Mouse (Mus musculus) spleen, postnatal 4 days (tissue): ENCODE results near the gene Bcl10.
"Not testable (repeated sequence)": the region's sequence is repeated elsewhere in the genome, so short reads cannot be mapped to it uniquely, and the experiment has no call there.

ENCODE experiments used
- DNase-seq, 2 experiments: peaks; one replicate each; pipeline ENCODE4 v3.0.0; 2022; ENCODE audit warnings: low spot score in 2 of 2

Bcl10 gene

DNA sequence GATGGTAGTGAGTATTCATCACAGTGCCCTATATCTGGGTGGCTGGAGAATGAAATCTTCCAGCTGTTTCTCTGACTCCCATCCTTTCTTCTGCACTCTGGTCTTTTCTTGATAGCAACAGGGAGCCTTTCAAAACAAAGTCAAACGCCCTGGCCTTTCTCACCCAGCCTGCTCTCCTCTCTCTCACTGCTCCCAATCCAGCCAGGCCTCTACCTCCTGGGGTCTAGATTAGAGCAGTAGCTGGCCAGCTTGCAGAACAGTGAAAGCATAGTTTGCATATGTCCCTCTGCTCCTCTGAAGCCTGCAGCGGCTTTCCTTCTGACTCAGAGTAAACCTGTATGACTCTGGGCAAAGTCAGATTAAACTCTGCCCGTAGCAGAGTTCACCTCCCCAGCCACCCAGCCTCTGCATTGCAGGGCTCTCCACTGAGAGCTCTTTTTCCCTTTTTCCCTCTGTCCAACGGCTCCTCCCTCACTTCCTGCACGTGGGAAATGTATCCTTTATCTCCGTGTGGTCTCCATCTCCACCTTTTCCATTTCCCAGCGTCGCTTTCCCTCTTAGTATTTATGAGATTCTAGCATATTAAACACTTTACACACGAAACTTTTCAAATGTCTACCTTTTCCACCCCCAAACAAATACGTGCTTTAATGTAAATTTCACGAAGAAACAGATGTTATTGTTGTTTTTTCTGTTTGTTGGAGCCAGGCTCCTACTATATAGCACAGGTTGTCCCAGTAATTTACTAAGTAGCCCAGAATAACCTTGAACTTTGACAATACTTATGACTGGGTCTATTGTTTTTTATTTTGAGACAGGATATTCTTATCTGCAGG lies at the start of gene Bcl10:
Bcl10 (plus strand) TSS at position 786 of the 836 bp plus-strand sequence.
- no peak for DNase-seq

DNA sequence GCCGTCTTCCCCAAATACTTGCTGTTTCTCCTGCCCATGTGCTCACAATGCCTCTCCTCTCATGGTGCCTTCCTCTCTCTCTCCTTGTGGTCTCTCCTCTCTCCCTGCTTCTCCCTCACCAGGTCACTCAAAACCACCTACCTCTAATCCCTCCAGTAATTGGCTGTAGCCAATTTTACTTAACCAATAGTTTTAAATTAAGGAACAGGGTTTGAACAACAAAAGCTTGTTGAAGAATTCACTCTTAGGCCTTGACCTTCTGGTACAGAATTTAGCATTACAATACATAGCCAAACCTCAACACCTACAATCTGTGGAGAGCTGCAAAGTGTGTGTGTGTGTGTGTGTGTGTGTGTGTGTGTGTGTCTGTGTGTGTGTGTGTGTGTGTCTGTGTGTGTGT lies 49.3 kb upstream of the Bcl10 start:
- no peak for DNase-seq

DNA sequence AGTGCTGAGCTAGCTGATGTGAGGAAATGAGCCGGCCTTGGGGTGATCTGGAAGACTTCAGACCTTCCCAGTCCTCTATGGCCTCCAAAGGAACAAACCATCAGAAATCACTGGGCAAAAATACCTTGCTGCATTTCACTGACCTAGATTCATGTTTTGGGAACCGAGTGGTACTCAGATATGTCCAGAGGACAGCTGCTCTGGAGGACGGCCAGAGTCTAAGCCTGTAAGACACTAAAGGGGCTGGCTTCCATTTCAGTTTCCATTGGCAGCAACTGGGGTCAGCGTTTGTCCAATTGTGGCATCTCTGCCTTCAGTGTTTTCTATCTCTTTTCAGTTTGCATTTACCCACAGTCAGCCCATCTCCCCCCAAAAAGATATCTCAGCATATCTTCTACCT lies 48.5 kb upstream of the Bcl10 start:
- no peak for DNase-seq

DNA sequence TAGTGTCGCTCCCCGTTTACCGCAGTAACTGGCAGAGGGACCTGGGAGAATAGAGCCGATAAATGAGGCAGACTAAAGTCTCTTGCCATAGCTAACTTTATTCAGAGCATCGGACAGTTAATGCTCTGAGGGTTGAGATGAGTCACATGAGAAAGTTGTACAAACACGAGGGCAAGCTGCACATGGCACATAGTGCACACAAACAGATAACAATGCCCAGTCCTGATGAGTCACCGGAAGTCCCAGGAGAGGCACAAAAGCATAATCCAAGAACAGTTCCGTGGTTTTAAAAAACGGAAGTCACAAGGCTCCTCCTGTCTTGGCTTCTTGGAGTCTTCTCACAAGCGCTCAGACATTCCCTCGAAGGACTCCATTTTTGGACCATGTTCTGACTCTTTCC lies 46.5 kb upstream of the Bcl10 start:
- no peak for DNase-seq

DNA sequence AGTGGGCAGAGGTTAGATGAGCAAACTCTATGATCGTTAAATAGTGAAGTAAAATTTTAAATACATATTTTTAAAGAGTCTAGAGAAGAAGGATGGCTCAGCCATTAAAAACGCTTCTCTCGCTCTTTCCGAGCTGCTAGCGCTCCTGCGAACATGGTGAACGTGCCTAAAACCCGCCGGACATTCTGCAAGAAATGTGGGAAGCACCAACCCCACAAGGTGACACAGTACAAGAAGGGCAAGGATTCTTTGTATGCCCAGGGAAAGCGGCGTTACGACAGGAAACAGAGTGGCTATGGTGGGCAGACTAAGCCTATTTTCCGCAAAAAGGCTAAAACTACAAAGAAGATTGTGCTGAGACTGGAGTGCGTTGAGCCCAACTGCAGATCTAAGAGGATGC lies 43.7 kb upstream of the Bcl10 start:
- DNase-seq, result not testable (repeated sequence)

DNA sequence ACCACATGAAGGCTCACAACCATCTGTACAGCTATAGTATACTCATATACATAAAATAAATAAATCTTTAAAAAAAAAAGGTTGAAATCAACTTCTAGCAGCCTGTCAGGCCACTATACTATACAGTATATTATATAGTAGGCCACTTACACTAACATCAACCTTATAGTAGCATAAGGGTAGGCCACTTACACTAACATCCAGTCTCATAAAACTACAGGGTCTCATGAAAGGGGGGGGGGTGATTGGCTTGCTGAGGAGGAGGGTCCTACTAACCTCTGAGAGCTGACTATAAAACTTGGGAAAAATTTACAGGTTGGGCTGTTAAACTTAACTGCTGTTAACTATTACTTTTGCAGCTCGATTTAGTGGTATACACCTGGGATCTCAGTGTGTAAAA lies 42.3 kb upstream of the Bcl10 start:
- no peak for DNase-seq

DNA sequence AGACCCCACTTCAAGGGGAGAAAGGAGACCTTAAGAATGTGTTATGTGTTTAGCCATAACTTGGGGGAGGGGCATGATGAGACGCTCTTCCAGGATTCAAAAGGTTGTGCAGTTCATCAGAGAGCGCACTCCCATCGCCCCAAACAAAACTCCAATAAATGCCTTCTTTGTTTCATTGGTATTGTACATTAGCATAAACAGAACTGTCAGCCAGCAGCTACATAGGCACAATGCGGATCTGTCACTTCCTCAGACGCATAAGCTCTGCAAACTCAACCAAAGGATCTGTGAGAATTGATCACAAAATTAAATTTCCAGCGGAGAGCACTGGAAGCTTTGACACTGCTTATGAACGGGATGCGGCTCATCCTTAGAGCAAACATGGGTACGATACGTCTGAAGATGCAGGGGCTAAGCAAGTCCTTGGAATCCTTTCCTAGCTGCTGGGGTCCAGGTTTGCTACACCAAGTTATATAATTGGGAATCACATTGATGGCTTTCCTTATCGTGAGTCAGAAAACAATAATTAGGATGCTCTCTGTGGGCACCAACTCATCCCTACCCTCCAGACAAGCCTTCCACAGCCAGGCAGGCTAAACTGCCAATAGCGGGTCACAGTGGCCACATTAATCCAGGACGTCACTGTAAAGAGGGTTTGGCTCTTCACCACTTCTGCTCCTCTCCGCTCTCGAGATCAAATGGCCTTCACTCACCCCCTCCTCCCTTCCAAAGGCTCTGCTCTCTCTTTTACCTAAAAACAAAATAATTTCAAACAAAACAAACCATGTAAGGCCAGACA lies 40.3 kb upstream of the Bcl10 start:
- no peak for DNase-seq

DNA sequence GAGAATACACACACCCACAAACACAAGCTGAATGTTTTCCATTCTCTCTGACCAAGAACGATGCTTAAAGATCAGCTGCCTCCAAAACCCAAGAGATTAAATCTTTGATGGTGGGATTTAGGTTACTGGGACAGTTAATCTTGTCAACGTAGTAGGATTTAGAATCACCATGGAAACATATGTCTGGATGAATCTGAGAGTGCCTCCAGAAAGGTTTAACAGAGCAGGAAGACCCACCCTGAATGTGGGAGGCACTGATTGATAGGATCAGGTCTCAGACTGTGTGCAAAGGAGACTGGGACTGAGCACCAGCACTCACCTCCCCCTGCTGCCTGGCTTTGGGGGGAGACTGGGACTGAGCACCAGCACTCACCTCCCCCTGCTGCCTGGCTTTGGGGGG lies 39.4 kb upstream of the Bcl10 start:
- DNase-seq, result no peak

DNA sequence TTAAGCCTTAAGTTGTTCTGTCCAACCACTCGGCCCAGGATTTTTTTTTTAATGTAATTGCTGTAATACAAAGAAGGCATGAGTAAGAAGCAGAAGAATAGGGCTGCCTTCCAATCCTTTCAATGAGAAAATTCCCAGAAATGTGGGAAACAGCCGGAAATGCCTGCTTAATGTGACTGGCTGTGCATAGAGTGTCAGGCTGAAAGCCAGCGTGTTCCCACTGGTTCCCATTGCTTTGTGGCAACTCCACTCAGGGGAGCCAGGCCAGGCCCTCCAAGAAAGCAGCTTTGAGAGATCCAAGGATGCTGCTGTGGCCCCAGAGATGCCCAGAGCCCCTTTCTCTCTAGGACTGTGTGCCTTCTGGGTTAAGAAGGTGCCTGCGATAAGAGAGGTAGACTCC lies 37.2 kb upstream of the Bcl10 start:
- DNase-seq, result no peak

DNA sequence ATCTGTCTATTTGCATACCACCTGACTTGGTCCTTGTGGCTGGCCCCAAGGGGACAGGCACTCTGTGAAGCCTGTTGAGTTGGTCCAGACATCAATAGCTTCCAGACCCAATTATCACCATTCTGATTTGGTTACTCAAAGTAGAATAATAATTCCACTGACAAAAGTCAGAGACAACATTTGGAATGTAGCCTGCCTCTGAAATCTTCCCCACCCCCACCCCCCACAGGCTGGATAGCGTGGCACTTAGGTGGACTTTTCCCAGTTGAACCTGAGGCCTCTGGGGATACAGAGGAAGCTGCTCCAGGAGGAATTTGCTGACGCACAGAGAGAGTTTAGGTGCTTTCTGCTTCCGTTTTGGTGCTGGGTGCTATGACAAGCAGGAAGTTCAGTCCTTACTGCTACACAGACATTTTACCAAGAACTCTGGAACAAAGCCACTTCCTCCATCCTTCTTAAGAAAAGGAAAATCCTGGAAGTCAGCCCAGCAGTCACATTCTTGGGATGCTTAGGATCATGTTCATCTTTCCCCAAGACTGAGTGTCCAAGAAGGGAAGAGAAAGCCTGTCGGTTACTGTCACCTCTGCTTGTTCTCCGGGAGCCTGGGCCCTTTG lies 36.6 kb upstream of the Bcl10 start:
- DNase-seq, result no peak

DNA sequence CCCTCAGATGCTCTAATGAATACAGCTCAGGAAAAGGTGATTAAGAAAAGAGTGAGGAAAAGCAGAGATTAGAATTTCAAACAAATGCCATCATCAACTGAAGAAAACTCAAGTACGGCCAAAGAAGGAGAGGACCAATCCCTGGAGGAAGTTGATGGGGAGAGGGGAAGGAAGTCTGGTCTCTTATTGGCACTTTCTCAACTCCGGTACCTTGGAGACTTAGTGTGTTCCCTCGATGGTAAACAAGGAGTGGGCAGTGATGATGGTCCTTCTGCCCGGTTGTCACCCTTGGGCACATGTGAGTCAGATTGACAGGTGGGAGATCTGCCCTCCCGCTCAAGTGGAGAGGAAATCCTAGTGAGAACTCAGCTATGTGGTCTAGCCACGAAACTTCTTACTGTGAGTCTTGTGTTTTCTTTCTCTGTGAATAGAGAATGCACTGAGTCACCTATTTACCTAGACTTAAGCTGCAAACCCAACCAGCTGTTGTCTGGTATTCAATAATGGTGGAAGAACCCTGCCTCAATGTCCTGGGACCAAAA lies 35.1 kb upstream of the Bcl10 start:
- DNase-seq, result no peak

DNA sequence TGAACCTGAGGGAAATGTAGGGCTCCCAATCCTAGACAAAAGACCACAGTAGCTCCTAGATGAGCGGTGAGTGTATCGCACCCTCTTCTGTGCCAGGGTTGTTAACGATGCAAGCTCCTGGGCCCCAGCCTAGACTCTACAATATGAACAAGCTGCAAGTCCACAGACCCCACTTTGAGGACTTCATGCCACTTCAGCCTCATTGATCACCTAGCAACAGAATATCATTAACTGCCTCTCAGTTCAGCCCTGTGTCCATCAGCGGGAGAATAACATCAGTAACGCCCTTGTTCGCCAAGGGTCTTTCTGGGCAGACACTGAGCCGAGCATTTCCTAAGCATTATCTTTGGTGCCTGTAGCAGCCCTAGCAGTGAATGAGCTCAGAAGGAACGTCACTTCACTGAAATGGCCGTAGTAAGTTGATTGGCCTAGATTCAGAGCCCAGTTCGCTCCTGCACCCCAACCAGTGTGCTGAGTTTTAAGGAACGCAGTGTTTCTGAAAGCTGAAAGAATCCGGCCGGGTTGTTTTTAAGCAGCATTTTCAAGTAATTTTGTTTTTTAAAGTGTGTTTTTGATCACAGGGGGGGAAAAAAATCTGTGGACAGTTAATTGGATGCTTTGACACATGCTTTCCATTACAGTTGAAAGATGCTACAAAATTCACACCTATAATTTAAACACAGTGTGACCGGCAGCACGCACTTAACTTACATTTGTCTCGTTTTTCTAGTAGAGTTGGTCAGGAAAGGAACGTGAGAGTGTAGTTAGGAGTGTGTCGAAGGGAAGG lies 32.1 kb upstream of the Bcl10 start:
- DNase-seq, result no peak

DNA sequence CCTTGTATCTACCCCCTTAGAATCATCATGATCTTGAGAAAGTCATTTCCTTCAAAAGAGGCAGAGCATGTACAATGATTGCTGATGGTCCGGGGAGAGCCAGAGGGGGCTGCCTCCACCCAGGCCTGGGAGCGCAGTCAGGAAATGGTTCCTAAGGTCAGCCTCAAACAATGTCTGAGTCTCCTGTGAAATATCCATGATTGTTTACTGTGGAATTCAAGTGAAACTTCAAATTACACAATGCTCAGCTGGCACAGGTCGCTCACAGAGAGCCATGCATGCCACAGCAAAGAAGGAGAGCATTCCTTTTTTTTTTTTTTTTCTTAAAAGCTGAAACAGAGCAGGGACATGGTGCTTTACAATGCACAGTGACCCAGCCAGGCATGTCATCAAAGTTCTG lies 30.2 kb upstream of the Bcl10 start:
- no peak for DNase-seq

DNA sequence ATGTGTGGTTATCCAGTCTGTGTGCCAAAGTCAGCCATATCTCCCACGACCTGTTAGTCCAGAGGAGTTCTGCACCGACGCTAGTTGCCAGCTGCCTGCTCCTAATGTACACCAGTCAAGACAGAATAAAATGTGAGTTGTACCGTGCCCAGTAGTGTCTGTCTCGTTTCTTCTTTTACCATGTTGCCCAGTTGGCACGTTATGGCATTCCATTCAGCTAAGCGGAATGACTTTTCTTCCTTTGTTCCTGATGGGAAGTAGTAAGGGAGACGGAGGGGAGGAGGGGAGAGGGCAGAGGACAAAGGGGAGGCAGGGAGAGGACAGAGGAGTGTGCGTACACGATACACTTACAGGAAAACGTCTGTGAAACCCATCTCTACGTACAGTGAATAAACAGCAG lies 28.5 kb upstream of the Bcl10 start:
- no peak for DNase-seq

DNA sequence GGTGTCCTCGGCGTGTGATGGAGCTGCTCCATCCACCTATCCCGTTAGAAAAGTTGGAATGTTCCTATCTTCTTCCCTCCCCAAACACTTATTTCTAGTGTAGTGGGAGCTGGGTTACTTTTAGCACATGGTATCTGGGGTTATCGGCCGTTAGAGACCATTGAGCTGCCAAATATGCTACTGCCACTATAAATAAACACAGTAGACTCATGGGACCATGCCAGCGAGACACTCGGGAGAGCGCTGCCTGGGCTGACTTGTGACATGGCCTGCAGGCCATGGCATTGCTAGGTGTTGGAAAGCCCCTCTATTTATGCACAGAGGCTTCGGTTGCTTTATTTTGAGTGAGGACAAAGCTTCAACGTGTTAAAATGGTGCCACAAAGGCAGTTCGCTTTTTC lies 24.9 kb upstream of the Bcl10 start:
- no peak for DNase-seq

DNA sequence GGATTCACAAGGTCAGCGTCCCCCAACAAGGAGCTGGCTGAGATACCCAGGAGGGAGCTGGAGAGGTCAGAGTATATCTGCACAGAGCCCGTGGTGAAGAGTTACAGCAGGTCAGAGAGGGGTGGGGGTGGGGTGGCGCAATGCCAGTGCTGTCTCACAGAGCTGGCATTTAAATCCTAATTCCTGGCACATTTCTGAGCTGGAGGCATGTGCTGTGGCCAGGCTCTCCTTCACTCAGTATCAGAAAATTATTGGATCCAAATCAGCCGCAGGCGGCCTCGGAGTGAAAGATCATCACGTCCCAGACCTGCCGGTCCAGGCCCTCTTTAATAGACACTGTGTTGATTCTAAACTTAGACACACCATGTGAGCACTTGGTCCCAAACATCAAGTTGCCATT lies 22.8 kb upstream of the Bcl10 start:
- DNase-seq, result no peak

DNA sequence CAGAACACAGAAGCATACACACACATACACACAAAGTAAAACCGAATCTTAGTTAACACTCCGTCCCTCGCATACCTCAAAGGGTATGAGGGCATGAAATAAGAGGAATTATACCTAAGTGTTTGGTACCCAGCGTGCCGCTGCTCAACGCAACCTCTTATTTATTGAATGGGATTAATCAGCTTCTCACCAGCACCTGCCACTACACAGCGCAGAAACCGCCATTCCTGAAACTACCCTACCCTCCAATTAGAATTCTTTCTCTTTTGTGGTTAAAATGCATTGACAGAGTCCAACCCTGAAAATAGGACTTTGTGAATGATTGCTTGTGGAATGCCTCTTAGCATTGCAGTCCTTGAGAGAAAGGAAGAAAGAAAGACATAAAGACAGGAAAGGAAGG lies 19.1 kb upstream of the Bcl10 start:
- DNase-seq, result no peak

DNA sequence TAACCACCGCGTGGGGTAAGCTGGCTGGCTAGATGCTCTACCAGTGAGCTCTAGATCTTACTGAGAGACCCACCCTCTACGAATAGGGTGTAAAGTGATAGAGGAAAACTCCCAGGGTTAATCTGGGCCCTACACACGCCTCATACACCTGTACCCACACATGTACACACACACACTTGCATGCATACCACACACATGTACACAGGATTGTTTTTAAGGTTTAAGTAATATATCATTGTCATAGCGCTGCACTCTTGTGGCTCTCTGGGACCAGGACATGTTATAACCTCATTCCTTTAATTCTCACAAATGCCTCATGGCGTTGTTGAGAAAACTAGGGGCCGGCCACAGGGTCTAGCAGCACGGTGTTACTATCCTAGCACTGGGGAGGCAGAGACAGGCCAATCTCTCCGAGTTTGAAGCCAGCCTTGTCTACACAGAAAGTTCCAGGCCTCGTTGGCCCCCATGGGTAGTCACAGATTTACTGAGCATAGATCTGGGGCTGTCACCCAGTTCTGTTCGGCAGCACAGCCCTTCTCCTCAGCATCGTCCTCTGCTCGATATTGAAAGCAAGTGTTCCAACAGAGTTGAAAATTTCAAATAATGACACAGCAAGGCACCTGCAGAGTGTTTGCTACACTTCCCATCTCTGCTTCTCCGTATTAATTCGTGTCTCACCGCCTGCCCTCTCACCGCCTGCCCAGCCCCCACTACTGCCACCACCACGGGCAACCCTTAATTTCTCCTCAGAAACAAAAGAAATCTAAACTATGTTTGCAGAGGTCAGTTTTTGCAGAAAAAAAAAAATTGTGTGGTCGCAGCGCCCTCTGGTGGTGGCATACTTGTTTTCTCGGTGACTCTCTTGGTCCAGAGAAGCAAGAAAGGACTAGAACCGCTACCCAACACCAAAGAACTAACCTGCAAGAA lies 17.5 kb upstream of the Bcl10 start:
- peak; percentile 36 to 80 for DNase-seq

DNA sequence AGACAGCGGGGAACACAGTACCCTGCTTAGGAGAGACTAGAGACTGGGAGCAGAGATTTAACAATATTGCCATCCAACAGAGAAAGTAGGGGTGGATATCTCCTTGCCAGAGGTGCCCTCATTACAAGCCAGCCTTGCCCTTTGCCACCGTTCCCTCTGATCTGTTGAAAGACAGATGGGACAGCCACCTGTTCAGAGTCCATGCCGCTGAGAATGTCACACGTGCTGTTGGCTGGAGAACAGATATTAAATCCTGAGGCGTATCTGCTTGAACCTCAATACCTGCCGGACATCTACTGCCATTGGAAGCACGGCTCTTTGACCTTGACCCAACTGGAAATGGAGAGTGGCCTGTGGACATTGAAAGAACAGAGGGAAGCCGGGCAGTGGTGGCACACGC lies 16.0 kb upstream of the Bcl10 start:
- no peak for DNase-seq

DNA sequence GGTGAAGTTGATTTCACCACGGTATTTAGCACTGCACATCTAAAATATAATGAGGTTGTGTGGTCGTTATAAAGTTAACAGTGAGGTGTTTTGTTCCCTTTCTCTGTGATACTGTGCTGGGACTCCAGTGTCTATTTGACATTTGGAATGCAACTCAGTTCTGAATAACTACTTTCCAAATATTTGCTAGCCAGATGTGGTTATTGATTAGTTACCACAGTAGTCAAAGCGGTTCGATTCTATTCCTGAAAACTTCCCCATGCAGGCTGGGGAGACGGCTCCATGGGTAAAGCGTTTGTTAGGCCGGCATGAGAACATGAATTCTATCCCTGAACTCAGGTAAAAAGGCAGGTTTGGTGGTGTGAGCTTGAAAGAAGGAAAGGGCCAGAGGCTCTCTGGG lies 10.1 kb upstream of the Bcl10 start:
- no peak for DNase-seq

DNA sequence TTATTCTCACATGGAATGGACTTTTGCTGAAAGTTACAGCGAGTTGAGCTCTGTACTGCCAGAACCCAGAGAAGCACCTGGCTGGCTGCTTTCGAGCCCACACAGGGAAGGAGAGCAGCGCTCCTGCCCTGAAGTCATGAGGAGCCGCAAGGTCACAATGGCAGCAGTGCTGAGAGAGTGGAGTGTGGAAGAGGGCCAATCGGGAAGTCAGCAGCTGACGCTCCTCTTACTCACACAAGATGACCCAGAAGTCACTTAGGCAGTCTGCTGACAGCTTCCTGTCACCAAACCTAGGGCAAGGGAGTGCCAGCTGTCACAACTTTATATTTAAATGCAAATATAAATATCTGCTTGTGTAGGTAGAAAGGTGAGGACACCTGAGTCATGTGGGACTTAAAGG lies 9.3 kb upstream of the Bcl10 start:
- DNase-seq, result no peak
